Mouse (Mus musculus): Measurements from ENCODE around the gene Ugcg.

Ugcg gene

DNA sequence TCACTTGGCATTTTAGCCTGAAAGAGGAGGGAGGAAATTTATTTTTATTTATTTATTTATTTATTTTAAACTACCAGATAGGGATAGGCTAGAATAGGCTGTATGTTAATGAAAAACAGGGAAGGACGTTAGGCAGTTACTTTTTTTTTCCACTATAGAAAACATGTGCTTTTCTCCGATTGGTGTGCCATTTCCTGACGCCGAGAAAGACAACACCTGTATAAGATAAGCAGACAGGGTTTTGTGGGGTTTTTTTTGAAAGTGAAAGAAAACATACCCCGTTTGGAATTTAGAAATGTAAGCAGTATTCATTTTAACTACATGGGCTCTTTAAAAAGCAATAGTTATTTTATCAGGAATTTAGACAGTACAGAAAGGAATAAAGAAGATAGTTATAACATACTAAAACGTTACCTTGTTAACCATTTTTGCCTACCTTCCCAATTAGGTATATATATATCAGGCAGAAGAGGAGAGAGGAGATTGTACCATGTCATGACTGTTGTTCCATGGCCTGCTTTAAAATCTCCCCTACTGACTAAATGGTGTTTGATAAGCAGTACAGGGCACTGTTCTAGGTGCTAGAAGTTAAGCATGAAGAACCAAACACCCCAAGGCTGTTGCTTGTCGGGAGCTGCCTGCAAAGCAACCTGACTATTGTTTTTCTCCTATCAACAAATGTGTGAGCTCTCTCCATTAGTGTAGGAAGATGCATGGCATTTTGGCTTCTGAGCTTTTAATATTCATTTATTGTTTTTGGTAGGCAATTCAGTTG, 1.8 kb downstream of the Ugcg start:
- no peak for DNase-seq (ENCODE audit: low spot score)

DNA sequence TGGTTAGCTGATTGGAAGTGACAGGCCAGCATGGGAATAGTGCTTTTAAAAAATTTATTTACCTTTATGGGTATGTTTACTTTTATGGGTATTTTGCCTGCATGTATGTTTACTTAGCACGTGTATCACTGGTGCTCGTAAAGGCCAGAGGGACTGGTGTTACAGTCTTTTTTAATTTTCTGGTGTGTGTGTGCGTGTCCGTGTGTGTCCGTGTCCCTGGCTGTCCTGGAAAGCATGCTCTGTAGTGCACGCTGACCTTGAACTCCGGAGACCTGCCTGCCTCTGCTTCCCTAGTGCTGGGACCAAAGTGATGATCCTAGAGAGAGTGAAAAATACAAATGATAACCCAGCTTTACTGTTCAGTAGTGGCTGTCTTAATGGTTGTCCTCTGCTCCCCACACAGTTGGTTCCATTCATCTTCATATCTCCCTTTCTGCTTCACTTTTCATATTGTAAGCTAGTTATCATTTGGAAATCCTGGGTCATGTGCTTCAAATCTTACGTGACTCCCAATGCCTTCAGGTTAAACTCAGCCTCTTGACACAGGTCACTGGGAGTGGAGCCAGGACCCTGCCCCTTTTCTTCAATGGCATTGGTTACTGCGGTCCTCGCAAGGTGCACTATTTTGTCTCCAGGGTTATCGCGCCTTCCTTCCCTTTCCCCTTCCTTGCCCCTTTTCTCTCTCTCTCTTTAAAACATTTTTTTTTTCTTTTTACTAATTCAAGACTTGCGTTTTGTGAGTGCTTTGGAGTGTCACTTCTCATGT, 5.9 kb downstream of the Ugcg start:
- DNase-seq (ENCODE audit: low spot score), result no peak

DNA sequence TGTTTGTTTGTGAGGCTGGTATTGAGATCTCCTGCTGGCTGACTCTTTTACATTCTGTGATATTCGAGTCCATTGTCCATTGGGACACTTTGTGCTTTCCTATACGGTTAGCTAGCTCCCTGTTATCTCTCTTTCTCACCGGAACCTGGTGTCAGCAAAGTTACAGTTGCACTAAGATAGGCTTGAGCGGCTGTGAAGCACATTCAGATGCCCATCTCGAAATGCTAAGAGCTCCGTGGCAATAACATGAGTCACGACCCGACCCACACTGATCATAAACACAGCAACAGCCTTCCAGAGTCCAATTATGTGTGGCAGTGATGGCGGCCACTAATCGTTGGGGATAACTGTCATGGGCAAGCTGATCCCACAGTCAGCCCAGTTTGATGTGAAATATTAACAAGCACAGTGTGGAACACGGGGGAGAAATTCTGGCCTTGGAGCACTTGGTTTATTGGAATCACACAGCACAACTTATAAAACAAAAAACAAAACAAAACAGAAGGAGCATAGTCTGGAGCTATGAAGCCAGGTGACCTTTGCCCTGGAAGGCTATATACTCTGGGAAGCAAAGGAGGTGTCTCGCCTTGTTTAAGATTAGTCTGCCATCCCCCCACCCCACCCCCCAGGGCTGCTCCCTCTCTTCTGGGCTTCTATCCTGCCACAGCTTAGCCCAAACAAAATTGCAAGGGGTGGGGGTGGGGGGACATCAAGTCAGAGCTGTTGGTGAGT, 7.5 kb downstream of the Ugcg start:
- no peak for DNase-seq (ENCODE audit: low spot score)

DNA sequence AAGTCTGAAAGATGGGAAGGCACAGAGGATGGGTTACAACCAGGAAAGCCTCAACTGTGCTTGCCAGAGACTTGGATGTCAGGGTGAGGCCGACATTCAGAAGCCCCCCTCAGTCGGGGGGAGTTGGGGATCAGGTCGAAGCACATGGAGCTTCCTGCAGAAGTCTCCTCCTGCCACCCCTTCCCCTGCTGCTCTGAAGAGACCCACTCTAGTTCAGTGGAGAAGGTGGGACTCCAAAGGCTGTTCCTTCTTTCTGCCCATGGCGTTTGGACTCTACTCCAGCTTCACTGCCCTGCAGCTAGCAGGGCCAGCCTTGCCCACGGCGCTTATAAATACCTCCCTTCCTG, 8.0 kb downstream of the Ugcg start:
- no peak for DNase-seq (ENCODE audit: low spot score)

DNA sequence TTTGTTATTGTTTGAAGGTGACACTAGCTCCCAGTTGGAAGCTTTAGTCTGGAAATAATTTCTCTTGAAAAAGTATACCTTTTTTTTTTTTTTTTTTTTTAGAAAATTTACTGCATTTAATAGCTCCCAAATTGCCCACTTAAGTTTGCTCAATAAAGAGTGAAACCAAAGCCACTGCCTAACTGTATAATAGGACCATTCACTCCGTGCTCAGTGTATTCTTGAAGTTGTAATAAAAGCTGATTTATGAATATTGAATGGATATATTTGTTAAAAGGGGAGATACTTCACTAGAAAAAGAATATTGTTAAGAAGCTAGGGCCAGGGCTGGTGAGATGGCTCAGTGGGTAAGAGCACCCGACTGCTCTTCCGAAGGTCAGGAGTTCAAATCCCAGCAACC, 8.4 kb downstream of the Ugcg start:
- DNase-seq (ENCODE audit: low spot score), result no peak

DNA sequence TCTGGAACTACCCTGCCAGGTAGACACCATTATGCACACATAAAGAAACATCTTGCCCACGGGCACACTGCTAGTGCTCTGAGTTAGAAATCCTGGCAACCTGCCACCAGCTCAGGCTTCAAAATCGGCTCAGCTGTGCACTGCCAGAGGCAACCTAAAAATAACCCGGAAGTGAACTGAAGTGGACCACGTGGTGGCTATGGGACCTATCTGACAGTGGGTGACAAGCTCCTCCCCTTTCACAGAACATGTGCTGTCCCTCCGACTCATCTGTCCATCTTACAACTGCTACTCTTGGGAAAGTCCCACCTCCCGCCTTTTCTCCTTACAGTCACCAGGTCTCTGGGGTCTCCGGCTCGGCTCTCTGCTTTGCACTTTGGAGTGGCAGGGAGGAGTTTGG, 10.3 kb downstream of the Ugcg start:
- peak; percentile 82 for DNase-seq (ENCODE audit: low spot score)

DNA sequence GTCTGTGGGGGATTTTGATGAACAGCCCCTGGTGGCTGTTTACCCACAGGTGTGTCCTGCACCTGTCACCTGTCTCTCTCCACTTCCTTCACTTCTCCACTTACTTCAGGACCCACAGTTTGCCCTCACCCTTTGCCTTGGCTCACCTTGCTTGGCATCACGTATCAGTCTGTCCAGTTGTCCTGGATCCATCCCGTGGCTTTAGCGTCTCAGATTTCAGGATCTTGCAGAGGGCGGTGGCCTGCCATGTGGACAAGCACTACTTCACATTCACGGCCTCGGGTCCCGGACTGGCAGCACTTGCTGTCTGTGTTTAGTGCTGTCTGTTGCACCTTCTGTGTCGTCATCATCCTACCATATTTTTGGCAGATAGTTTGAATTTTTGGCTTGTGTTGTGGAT, 10.7 kb downstream of the Ugcg start:
- no peak for DNase-seq (ENCODE audit: low spot score)

DNA sequence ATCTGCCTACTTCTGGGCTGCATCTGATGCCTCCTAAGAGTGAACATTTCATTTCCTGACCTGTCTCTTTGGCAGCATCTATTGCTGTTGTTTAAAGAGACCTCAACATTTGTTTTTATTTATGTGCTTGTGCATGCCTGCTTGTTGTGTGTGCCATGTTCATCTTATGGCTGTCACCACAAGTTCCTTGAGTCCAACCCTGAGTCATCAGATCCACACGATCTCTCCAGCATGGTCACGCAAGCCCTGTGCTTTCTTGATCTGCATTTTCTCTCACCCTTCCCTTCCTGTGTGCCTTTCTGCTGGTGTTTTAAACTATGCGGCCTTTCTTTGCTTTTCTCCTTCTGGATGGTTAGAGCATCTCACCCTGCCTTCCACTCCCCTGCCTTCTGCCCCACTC, 11.6 kb downstream of the Ugcg start:
- no peak for DNase-seq (ENCODE audit: low spot score)

DNA sequence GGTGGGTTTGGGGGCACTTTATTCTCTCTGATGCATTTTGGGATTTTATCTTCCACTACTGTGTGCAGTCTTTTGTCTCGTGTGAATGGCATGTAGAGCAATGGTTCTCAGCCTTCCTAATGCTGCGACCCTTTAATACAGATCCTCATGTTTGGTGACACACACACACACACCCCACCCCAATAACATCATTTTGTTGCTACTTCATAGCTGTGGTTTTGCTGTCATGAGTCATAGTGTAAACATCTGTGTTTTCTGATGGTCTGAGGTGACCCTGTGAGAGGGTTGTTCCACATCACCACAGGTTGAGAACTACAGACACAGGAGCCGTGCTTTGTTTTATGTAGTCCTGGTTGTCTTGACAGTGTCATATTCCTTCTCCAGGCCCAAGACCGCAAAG, 15.6 kb downstream of the Ugcg start:
- DNase-seq (ENCODE audit: low spot score), result peak; percentile 59

DNA sequence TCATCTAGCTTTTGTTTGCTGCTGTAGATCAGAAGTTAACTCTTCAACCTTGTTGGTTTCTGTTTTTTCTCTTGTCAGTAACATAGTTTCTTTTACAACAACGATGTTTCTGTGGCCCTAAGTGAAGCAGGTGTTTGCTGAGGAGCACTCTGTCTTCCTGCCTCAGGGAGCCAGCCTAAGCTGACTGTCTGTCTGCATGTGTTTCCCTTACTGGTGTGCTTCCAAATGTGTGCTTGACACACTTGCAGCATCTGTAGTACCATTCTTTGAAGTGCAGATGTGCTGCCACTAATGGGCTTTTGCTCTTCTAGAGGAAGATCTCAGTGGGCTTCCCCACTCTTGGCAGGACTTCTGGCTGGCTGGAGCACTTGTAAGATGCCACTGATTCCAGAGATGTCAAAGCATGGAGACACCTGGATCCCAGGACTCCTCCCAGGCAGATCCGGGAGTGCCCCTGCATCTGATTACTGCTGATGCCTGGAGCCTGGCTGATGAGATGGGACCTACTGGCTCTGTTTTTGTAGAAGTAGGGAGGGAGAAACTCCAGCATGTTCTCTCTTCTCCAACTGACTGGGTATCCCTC, 16.8 kb downstream of the Ugcg start:
- DNase-seq (ENCODE audit: low spot score), result peak; percentile 52

DNA sequence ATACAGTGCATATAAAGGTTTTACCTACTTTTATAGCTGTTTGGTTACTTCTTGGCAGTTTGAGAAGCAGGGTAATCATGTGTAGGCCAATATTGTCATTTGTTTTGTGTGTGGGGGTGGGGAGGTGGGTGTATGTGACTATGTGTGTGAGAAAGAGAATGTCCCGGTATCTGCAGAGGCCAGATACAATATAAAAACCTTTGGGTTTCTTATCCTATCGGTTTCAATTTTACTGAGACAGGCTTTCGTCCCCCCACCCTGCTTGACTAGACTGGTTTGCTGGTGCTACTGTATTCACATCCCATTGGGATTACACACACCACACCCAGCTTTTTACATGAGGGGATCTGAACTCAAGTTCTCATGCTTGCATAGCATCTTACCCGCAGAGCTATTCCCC, 17.5 kb downstream of the Ugcg start:
- no peak for DNase-seq (ENCODE audit: low spot score)

DNA sequence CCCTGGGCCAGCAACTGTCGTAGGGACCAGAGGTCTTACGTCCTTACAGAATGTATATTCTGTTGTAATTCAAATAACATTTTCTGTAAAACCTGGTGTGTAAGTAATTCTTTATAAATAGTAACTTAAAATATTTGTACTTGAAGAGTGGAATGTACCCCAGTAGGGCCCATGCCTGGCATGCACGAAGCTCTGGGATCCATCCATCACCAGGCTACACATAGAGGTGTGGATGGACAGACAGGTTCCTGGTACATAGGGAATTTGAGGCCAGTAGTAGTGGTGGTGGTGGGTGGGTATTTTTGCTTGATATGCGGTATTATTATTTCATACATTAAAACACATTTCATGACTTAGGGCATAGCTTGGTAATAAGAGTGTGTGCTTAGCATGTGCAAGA, 19.6 kb downstream of the Ugcg start:
- DNase-seq (ENCODE audit: low spot score), result no peak

DNA sequence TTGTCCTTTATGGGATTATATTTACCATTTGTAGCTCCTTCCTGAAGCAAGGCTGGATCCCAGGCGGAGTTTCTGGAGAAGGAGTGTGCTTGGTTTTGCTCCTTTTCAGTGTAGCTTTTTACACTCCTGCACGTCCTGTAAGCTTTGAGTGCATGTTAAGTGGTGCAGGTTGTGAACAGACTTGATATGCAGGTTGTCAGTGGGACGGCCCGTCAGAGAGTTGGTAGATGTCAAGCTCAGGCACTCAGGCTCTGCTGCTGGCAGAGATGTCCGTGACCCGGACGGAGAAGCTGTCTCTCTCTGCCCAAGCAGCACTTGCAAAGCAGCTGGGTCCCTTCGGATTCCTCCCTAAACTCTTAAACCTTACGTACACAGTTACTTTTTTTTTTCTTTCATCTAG, 22.1 kb downstream of the Ugcg start:
- no peak for DNase-seq (ENCODE audit: low spot score)

DNA sequence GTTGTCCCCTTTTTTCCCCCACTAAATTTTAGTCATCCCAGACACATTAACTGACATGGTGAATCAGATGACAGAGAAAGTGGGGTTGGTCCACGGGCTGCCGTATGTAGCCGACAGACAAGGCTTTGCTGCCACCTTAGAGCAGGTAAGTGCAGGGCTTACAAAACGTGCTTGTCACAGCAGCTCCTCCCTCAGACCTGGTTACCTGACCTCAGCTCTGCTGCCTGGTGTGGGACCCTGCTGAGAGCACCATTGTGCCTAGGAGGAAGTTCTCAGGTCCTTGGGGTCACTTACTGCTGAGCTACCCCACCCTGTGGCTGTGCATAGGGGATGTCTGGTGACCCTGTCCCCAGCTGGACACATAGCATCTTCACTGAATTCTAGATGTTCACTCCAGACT, 24.8 kb downstream of the Ugcg start:
- no peak for DNase-seq (ENCODE audit: low spot score)

DNA sequence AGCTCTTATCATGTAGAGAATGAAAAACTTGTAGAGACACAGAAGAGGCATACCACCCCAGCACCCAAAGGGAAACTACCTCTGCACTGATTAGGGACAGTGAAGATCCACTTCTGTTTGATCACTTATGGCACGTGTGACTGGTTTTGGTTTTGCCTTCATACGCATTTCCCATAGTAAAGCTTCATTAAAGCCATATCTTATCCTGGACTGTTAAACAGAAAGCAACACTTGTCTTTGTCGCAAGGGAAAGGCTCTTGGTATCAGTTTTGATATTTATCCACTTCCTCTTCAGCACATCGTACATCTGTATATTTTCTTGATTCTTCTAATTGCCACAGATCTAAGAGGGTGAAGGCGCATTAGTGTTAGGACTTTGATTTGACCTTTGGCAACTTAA, 25.6 kb downstream of the Ugcg start:
- no peak for DNase-seq (ENCODE audit: low spot score)

DNA sequence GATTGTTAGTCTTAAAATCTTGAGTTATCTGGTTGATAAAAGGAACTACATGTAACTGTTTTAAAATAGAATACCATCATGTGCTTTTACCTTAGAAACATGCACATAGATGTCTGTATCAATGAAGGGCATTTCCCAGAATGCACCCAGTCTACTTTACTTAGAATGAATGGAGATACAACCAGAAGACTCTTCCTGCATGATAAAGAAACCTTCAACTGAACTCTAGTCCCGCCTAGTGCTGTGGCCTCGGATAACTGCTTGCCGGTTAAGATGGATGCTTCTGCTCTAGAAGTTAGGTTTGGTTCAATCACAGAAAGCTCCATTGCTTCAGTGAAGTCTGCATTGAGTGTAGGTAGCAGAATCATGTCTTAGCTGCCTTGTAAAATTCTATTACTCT, 26.5 kb downstream of the Ugcg start:
- no peak for DNase-seq (ENCODE audit: low spot score)

DNA sequence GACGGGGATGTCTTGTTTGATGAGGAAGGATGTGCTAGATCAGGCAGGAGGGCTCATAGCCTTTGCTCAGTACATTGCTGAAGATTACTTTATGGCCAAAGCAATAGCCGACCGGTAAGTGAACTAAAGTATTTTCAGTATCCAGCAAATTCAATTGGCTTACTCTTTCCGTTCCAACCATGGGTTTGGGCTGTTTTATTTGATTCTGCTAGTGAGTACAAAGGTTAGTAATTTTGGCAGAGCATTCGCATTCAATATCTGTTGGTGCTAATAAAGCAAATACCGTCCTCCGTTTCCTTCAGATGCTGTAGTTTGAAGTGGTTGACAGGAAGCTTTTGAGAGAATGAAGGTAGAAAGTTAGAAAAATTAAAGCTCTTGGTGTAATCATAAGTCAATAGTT, 28.0 kb downstream of the Ugcg start:
- DNase-seq (ENCODE audit: low spot score), result no peak

DNA sequence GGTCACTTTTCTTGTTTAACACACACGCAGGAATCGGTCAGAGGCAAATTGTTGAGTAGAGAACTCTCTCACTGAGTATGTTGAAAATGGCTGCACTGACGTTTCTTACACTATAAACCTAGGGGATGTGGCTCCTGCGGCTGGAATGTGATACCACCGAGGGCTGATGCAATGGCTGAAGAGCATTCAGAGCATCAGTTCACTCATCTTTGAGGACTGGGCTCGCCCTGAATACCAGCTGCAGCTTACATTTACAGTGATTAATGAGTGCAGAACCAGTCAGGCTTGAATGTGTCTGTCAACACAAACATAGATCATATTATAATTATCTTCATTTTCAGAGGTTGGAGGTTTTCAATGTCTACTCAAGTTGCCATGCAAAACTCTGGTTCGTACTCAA, 29.1 kb downstream of the Ugcg start:
- no peak for DNase-seq (ENCODE audit: low spot score)

DNA sequence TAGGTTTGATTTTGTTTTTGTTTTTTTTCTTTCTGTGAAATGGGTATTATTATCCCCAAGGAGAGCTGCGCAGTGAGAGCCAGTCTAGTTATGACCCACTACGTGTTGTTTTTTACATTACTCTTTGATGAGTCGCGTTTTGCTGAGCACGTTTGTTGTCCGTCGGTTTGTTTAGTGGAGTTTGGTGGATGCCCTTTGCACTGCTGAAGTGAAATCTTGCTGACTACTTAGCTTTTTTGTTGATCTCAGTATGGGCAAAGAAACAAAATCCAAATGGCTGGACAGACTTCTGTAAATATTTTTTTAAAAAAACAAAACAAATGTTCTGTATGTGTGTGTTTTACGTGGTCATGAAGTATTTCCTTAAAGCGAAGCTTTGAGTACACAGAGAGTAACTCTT, 33.2 kb downstream of the Ugcg start:
- DNase-seq (ENCODE audit: low spot score), result no peak

DNA sequence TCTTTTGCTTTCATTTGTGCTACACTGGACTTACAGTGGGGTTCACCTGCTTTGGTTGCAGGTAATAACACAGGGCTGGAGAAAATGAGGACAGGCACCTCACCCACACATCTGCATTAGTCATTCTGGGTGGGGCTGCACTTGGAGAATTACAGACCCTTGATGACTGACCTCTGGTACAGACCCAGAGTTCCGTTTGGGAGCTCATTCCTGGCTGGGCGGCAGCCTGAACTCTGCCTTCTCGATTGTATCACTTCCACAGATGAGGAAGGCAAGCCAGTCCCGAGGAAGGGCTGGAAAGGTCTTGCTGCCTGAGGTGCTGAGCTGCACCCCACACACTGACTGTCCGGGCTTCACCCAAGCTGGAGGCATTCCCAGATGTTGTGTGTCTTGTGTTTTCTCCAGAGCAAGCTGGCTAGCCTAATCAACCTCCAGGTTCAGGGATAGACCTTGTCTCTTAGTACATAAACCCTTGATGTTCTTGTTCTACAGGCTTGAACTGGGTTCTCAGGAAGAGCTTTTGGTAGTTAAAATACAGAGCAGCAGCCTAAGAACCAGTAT, 34.1 kb downstream of the Ugcg start:
- DNase-seq (ENCODE audit: low spot score), result no peak

DNA sequence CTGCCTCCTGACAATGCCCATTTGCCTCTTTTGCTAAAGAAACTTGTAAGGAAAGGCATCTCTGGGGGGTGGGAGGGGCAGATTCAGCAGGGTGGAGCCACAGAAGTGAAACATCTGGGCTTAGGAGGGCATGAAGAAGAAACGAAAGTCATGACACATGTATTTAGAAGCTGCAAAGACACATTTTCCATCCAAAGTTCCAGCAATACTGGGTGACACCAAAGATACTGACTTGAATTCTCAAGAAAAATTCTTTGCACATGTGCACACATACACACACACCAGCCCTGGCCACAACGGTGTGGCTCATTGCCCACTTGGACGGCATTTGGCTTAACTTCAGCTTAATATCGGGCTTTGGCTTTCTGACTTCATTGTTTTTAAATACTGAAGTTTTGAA, 35.8 kb downstream of the Ugcg start:
- no peak for DNase-seq (ENCODE audit: low spot score)

DNA sequence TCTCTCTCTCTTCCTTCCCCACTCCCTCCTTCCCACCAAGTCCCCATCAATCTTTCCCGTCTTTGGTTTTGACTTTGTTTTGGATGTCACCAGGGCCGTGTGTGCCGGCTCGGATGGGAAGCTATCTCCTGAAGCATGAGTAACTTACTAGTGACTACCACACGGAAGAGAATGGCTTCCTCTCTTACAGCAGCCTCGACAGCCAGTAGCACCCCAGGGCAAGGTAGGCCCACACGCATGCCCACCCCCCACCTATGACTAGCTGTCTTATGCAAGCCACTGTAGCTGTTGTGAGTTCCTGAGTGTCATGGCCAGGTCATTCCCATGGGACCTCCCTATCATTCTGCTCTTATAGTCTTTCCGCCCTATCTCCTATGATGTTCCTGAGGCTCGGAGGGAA, 38.0 kb downstream of the Ugcg start:
- DNase-seq (ENCODE audit: low spot score), result no peak

DNA sequence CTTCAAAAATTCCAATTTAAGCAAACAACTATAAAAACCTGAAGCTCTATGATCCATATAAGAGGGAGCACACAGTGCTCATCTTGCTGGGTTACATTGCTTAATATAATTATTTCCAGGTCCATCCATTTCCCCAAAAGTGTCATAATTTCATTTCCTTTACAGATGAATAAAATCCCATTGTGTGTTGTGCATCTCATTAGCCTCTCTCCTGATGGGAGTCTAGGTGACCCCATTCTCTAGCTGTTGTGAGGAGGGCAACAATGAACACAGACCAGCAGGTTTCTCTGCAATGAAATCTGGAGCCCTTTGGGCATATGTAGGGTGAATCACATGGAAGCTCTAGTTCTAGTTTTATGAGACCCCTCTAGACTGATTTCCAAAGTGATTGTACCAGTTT, 39.9 kb downstream of the Ugcg start:
- no peak for DNase-seq (ENCODE audit: low spot score)
